In the genomic region with DNA sequence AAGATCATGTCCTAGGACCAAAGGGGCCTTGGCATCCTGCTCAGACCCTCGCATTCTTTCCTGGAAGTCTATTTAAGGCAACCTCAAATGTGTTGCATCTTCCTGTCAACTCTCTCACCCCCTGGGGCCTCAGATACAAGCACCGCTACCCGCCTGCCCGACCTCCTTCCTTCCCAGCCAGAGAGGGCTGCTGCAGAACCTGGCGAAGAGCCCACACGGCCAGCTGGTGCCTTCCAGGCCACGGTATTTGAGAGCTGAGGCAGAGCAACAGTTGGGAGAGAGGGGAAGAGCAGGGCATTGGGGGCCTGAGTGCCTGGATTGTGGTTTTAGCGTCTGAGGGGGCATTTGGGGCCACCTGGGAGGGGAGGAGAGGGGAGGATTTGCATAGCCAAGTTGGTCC, we compare ENCODE assay signal across 11 mouse cellular contexts. TPM values are rescaled to one million over a fixed set of nuclear protein-coding genes. Genes with fewer than 3 reads are reported as not detected.
DNase-seq lines count a peak whose midpoint lies in the region; ATAC-seq and TF ChIP-seq lines count a peak whose summit lies in the region.
"Had no signal": no experiment of that assay in that cellular context is flagged by ENCODE, and none has a peak within 500 bp of the region (broad histone marks: within the 10 kb centered on the region; RNA-seq: fewer than 3 reads in every experiment).

No protein-coding gene starts in this region.

- H3K27me3 ChIP-seq in lung, postnatal 0 days (replicated peaks; ENCODE audit: insufficient read depth, low read length), result no peaks in the 10 kb centered on the region
- H3K27me3 ChIP-seq: limb, embryonic 15.5 days had no signal

- no peak; the same call in 1 of the 2 replicates for ATAC-seq in lung, postnatal 0 days
- peak; percentile 61 for ATAC-seq in megakaryocyte progenitor cell, adult 5-6 weeks (replicated peaks; ENCODE audit: poor library complexity)

- H3K4me1 ChIP-seq in lung, postnatal 0 days (ENCODE audit: insufficient read depth, low read depth, low read length), result no peaks in the 10 kb centered on the region

- TF ChIP-seq EP300 in lung, postnatal 0 days (IDR thresholded peaks at IDR 0.05), result no peak

- no peaks in the 10 kb centered on the region for H3K36me3 ChIP-seq in lung, postnatal 0 days (ENCODE audit: insufficient read depth, low read length)
- H3K36me3 ChIP-seq: limb, embryonic 15.5 days had no signal

- intact Hi-C loops in gastrocnemius, adult 2 months (cut with DNase I), result no loop called here
- intact Hi-C loops in gastrocnemius, postnatal 36 days (cut with DNase I), result no loop called here

- DNase-seq in gastrocnemius, adult 2 months, result peak; percentile 48
- no peak for DNase-seq in gastrocnemius, postnatal 36 days
- peak; percentile 46 for DNase-seq in lung, postnatal 0 days (ENCODE audit: low spot score)
- DNase-seq in lung, postnatal 36 days, result no peak
- DNase-seq in cerebellum, adult 9-11 months, result peak; percentile 71
- no peak for DNase-seq in frontal cortex, postnatal 25 days (ENCODE audit: low spot score in 2 of 2)
- no peak for DNase-seq in ovary, adult 18-20 months (ENCODE audit: low spot score)

- no peak for TF ChIP-seq CTCF in gastrocnemius, adult 2 months (IDR thresholded peaks at IDR 0.05)
- TF ChIP-seq CTCF in lung, postnatal 0 days (IDR thresholded peaks at IDR 0.05), result no peak

- no peak overlapping the region for H3K4me3 ChIP-seq in gastrocnemius, adult 2 months
- H3K4me3 ChIP-seq in lung, postnatal 0 days (ENCODE audit: low read depth, low read length), result no peak overlapping the region
- H3K4me3 ChIP-seq: limb, embryonic 15.5 days had no signal

- H3K4me2 ChIP-seq in lung, postnatal 0 days (replicated peaks; ENCODE audit: low read depth, low read length), result no peak overlapping the region
- H3K4me2 ChIP-seq: limb, embryonic 15.5 days had no signal

- no peak overlapping the region for H3K27ac ChIP-seq in gastrocnemius, adult 2 months
- no peak overlapping the region for H3K27ac ChIP-seq in lung, postnatal 0 days (ENCODE audit: low read length)
- H3K27ac ChIP-seq: limb, embryonic 15.5 days had no signal

- no peaks in the 10 kb centered on the region for H3K9me3 ChIP-seq in lung, postnatal 0 days (ENCODE audit: low read length)
- H3K9me3 ChIP-seq: limb, embryonic 15.5 days had no signal

- WGBS in lung, postnatal 0 days, result 13% methylated on average over 8 of the region's 8 CpGs

- H3K9ac ChIP-seq in lung, postnatal 0 days (replicated peaks; ENCODE audit: low read depth), result no peak overlapping the region; the same call in 1 of the 2 replicates
- H3K9ac ChIP-seq: limb, embryonic 15.5 days had no signal

RNA-seq across cellular contexts. Expression of a gene that starts 1.1 kb away (rescaled TPM):
- total RNA-seq in gastrocnemius, adult 2 months (2021), result not detected
- total RNA-seq in gastrocnemius, postnatal 36 days (2021), result not detected
- not detected in 2 replicates for polyA plus RNA-seq in lung, postnatal 0 days (2015; fragmentation: Nextera tagmentation; extraction: Ambion mirVana)
- not detected in 2 replicates for total RNA-seq in megakaryocyte progenitor cell, adult 5-6 weeks (2015)
- total RNA-seq in megakaryocyte progenitor cell, adult 5-6 weeks (2017), result not detected in 2 replicates
- total RNA-seq: CH12.LX; heart, postnatal 36 days had no signal
- polyA plus RNA-seq: limb, embryonic 15.5 days had no signal

RNA-seq across cellular contexts. Expression of a gene that starts 8.1 kb away (rescaled TPM):
- total RNA-seq in gastrocnemius, adult 2 months (2021), result not detected
- not detected for total RNA-seq in gastrocnemius, postnatal 36 days (2021)
- polyA plus RNA-seq in lung, postnatal 0 days (2015; fragmentation: Nextera tagmentation; extraction: Ambion mirVana), result 2.8 and 3.1 TPM in 2 replicates
- total RNA-seq in megakaryocyte progenitor cell, adult 5-6 weeks (2015), result 0.77 and 2.2 TPM in 2 replicates
- total RNA-seq in megakaryocyte progenitor cell, adult 5-6 weeks (2017), result 0.37 and 0.71 TPM in 2 replicates
- total RNA-seq: heart, postnatal 36 days had no signal

RNA-seq across cellular contexts. Expression of a gene that starts 33.9 kb away (rescaled TPM):
- under 1 TPM; 0.08 to 0.28 TPM for total RNA-seq in gastrocnemius, adult 2 months (2021)
- 1 to 10 TPM in 1 of 2 experiments, under 1 TPM in 1; 0.28 to 1.1 TPM for total RNA-seq in gastrocnemius, postnatal 36 days (2021)
- polyA plus RNA-seq in lung, postnatal 0 days (2015; fragmentation: Nextera tagmentation; extraction: Ambion mirVana), result 0.19 TPM in 1 of 2 replicates, not detected in the other
- 3.7 and 4.7 TPM in 2 replicates for total RNA-seq in megakaryocyte progenitor cell, adult 5-6 weeks (2015)
- total RNA-seq in megakaryocyte progenitor cell, adult 5-6 weeks (2017), result 27.4 and 31.2 TPM in 2 replicates
- total RNA-seq: heart, postnatal 36 days had no signal
- polyA plus RNA-seq: limb, embryonic 15.5 days had no signal

RNA-seq across cellular contexts. Expression of a gene that starts 42.3 kb away (rescaled TPM):
- under 1 TPM in 1 of 2 experiments, not detected in 1; 0.71 TPM for total RNA-seq in gastrocnemius, adult 2 months (2021)
- total RNA-seq in gastrocnemius, postnatal 36 days (2021), result 1 to 10 TPM; 1.1 to 1.9 TPM
- polyA plus RNA-seq in lung, postnatal 0 days (2015; fragmentation: Nextera tagmentation; extraction: Ambion mirVana), result 65.8 and 65.9 TPM in 2 replicates
- 291 and 358 TPM in 2 replicates for total RNA-seq in megakaryocyte progenitor cell, adult 5-6 weeks (2015)
- total RNA-seq in megakaryocyte progenitor cell, adult 5-6 weeks (2017), result 339 and 505 TPM in 2 replicates

RNA-seq across cellular contexts. Expression of a gene that starts 49.8 kb away (rescaled TPM):
- total RNA-seq in gastrocnemius, adult 2 months (2021), result 1 to 10 TPM in 1 of 2 experiments, under 1 TPM in 1; 0.71 to 1.9 TPM
- 1 to 10 TPM; 1.4 to 2.1 TPM for total RNA-seq in gastrocnemius, postnatal 36 days (2021)
- 10.3 and 11.3 TPM in 2 replicates for polyA plus RNA-seq in lung, postnatal 0 days (2015; fragmentation: Nextera tagmentation; extraction: Ambion mirVana)
- total RNA-seq in megakaryocyte progenitor cell, adult 5-6 weeks (2015), result 9.2 and 10.7 TPM in 2 replicates
- total RNA-seq in megakaryocyte progenitor cell, adult 5-6 weeks (2017), result 6.5 and 7.3 TPM in 2 replicates

Comparison
In these comparisons a context has a peak if more than half of its experiments do, and no peak if none do; other contexts are left out.
1. DNase-seq: peak in gastrocnemius, adult 2 months (single experiment), lung, postnatal 0 days (single experiment) and cerebellum, adult 9-11 months (single experiment); none in gastrocnemius, postnatal 36 days (0 of 2), lung, postnatal 36 days (single experiment), frontal cortex, postnatal 25 days (0 of 2) and ovary, adult 18-20 months (single experiment).